ENCODE assay signal across 7 mouse cellular contexts in genomic region chr8:66486084-66486763, GRCm38 (mm10). TPM values are rescaled to one million over a fixed set of nuclear protein-coding genes. Genes with fewer than 3 reads are reported as not detected.
DNase-seq lines count a peak whose midpoint lies in the region; ATAC-seq and TF ChIP-seq lines count a peak whose summit lies in the region.

Gene Tma16, minus strand, starts transcription at chr8:66486530.

- no peak for TF ChIP-seq CTCF in kidney, adult 2 months (conservative IDR thresholded peaks at IDR 0.05; ENCODE audit: insufficient read depth, insufficient read length, low read depth, low read length)
- no peak for TF ChIP-seq CTCF in spleen, adult 2 months (IDR thresholded peaks at IDR 0.05; ENCODE audit: extremely low read depth, insufficient read depth, insufficient read length, insufficient replicate concordance)

- H3K9me3 ChIP-seq in embryonic facial prominence, embryonic 12.5 days: no peaks in the 10 kb centered on the region
- no peaks in the 10 kb centered on the region for H3K9me3 ChIP-seq in limb, embryonic 12.5 days
- H3K9me3 ChIP-seq in midbrain, embryonic 15.5 days: no peaks in the 10 kb centered on the region

- H3K4me1 ChIP-seq in embryonic facial prominence, embryonic 12.5 days: peaks cover 3% of the 10 kb centered on the region; the same call in 1 of the 2 replicates
- no peaks in the 10 kb centered on the region for H3K4me1 ChIP-seq in kidney, adult 2 months (ENCODE audit: control insufficient read depth, insufficient read depth, low read length)
- peaks cover 5% of the 10 kb centered on the region; the same call in 1 of the 2 replicates for H3K4me1 ChIP-seq in limb, embryonic 12.5 days (replicated peaks)
- peaks cover 11% of the 10 kb centered on the region for H3K4me1 ChIP-seq in midbrain, embryonic 15.5 days
- no peaks in the 10 kb centered on the region for H3K4me1 ChIP-seq in spleen, adult 2 months (ENCODE audit: control insufficient read depth, insufficient read depth, insufficient read length)

- DNase-seq in adrenal gland, postnatal 25 days: peak; percentile 74
- DNase-seq in heart, adult 18-20 months: peak; percentile 77 to 89
- DNase-seq in kidney, adult 2 months: peak; percentile 86
- peak; percentile 55 to 75 for DNase-seq in spleen, adult 2 months (ENCODE audit: low read depth in 1 of 2, low spot score in 2 of 2)

- WGBS in embryonic facial prominence, embryonic 12.5 days: under 1% methylated on average over 45 of the region's 45 CpGs
- under 1% methylated on average over 45 of the region's 45 CpGs for WGBS in kidney, adult 2 months
- WGBS in limb, embryonic 12.5 days: under 1% methylated on average over 45 of the region's 45 CpGs
- under 1% methylated on average over 45 of the region's 45 CpGs for WGBS in midbrain, embryonic 15.5 days
- WGBS in spleen, adult 2 months: 1% methylated on average over 45 of the region's 45 CpGs

- no peaks in the 10 kb centered on the region for H3K27me3 ChIP-seq in embryonic facial prominence, embryonic 12.5 days
- no peaks in the 10 kb centered on the region for H3K27me3 ChIP-seq in kidney, adult 2 months (replicated peaks; ENCODE audit: control insufficient read depth, insufficient read depth, low read length)
- H3K27me3 ChIP-seq in limb, embryonic 12.5 days: no peaks in the 10 kb centered on the region
- no peaks in the 10 kb centered on the region for H3K27me3 ChIP-seq in midbrain, embryonic 15.5 days (replicated peaks)
- H3K27me3 ChIP-seq in spleen, adult 2 months (ENCODE audit: control insufficient read depth, insufficient read depth, low read length): no peaks in the 10 kb centered on the region

- H3K4me2 ChIP-seq in embryonic facial prominence, embryonic 12.5 days (replicated peaks): peak within 1 kb of the TSS; percentile 52
- H3K4me2 ChIP-seq in limb, embryonic 12.5 days: peak within 1 kb of the TSS; percentile 65
- peak within 1 kb of the TSS; percentile 78 for H3K4me2 ChIP-seq in midbrain, embryonic 15.5 days

- peak; percentile 90 for ATAC-seq in embryonic facial prominence, embryonic 12.5 days (ENCODE audit: insufficient number of reproducible peaks, insufficient read depth, low FRiP score, low TSS enrichment)
- peak; percentile 90 for ATAC-seq in limb, embryonic 12.5 days (ENCODE audit: insufficient number of reproducible peaks, insufficient read depth, low FRiP score, low TSS enrichment, low read depth)
- peak; percentile 98 for ATAC-seq in midbrain, embryonic 15.5 days (replicated peaks)

- H3K36me3 ChIP-seq in embryonic facial prominence, embryonic 12.5 days: peaks cover 16% of the 10 kb centered on the region; the same call in 1 of the 2 replicates
- no peaks in the 10 kb centered on the region for H3K36me3 ChIP-seq in kidney, adult 2 months (ENCODE audit: control insufficient read depth, insufficient read depth, low read length)
- peaks cover 25% of the 10 kb centered on the region for H3K36me3 ChIP-seq in limb, embryonic 12.5 days
- peaks cover 11% of the 10 kb centered on the region; the same call in 1 of the 2 replicates for H3K36me3 ChIP-seq in midbrain, embryonic 15.5 days (replicated peaks)
- H3K36me3 ChIP-seq in spleen, adult 2 months (ENCODE audit: control insufficient read depth, insufficient read depth, low read length): peaks cover 8% of the 10 kb centered on the region

- 0 out of 2 replicates have a peak within 1 kb of the TSS, but pooled peaks have one; percentile 54 for H3K27ac ChIP-seq in embryonic facial prominence, embryonic 12.5 days
- H3K27ac ChIP-seq in kidney, adult 2 months (ENCODE audit: insufficient read depth, low read depth, low read length): no peak within 1 kb of the TSS
- H3K27ac ChIP-seq in limb, embryonic 12.5 days: peak within 1 kb of the TSS; percentile 75; the same call in 1 of the 2 replicates
- H3K27ac ChIP-seq in midbrain, embryonic 15.5 days: peak within 1 kb of the TSS; percentile 80
- no peak within 1 kb of the TSS for H3K27ac ChIP-seq in spleen, adult 2 months (ENCODE audit: insufficient read depth, low read length)

- H3K9ac ChIP-seq in embryonic facial prominence, embryonic 12.5 days: peak within 1 kb of the TSS; percentile 80
- peak within 1 kb of the TSS; percentile 81 for H3K9ac ChIP-seq in limb, embryonic 12.5 days (replicated peaks)
- peak within 1 kb of the TSS; percentile 70 for H3K9ac ChIP-seq in midbrain, embryonic 15.5 days

- H3K4me3 ChIP-seq in embryonic facial prominence, embryonic 12.5 days: peak within 1 kb of the TSS; percentile 94
- peak within 1 kb of the TSS; percentile 83 for H3K4me3 ChIP-seq in kidney, adult 2 months (ENCODE audit: insufficient read depth, low read depth, low read length)
- peak within 1 kb of the TSS; percentile 90 for H3K4me3 ChIP-seq in limb, embryonic 12.5 days (replicated peaks)
- peak within 1 kb of the TSS; percentile 88 for H3K4me3 ChIP-seq in midbrain, embryonic 15.5 days
- peak within 1 kb of the TSS; percentile 96 for H3K4me3 ChIP-seq in spleen, adult 2 months (ENCODE audit: extremely low read depth, insufficient read depth, insufficient read length)

- no peak for TF ChIP-seq POLR2A in kidney, adult 2 months (IDR thresholded peaks at IDR 0.05; ENCODE audit: low read depth, low read length)
- TF ChIP-seq POLR2A in spleen, adult 2 months (IDR thresholded peaks at IDR 0.05; ENCODE audit: low read depth, low read length): no peak

RNA-seq across cellular contexts. Expression of gene Tma16, which starts in this region (rescaled TPM):
- 7.9 and 9.5 TPM in 2 replicates for total RNA-seq in adrenal gland, postnatal 25 days (2021)
- 17.0 and 17.5 TPM in 2 replicates for polyA plus RNA-seq in embryonic facial prominence, embryonic 12.5 days (2016; fragmentation: Nextera tagmentation; extraction: Ambion mirVana)
- 1 to 10 TPM; 3.8 to 4.0 TPM for total RNA-seq in heart, adult 18-20 months (2021)
- 1.2 and 1.7 TPM in 2 replicates for polyA plus RNA-seq in kidney, adult 2 months (2012; rRNA removed)
- 17.6 and 18.9 TPM in 2 replicates for polyA plus RNA-seq in limb, embryonic 12.5 days (2016; fragmentation: Nextera tagmentation; extraction: Ambion mirVana)
- 11.4 and 12.0 TPM in 2 replicates for polyA plus RNA-seq in midbrain, embryonic 15.5 days (2015; fragmentation: Nextera tagmentation; extraction: Ambion mirVana)
- 0.94 and 1.3 TPM in 2 replicates for polyA plus RNA-seq in spleen, adult 2 months (2012; rRNA removed)

Comparison
In these comparisons a context has a peak if more than half of its experiments do, and no peak if none do; other contexts are left out.
1. H3K27ac ChIP-seq: peak in embryonic facial prominence, embryonic 12.5 days (single experiment), limb, embryonic 12.5 days (single experiment) and midbrain, embryonic 15.5 days (single experiment); none in kidney, adult 2 months (single experiment) and spleen, adult 2 months (single experiment).
2. Peak in every context shown above with its lines, with median percentiles within 50 percentile points of each other: DNase-seq, ATAC-seq, H3K4me2 ChIP-seq, H3K4me3 ChIP-seq and H3K9ac ChIP-seq.